Mouse (Mus musculus): ENCODE data around the gene Stk25. TPM values are rescaled to one million over a fixed set of nuclear protein-coding genes. Genes with fewer than 3 reads are reported as not detected.
A peak's percentile ranks its signal among the peaks of the same experiment; 100 is the strongest.

Stk25 gene
- polyA plus RNA-seq, 1 experiment from 2014 or later = 171 TPM

GRCm38 (mm10) chr1:93685401-93686244 is 27.2 kb upstream of the Stk25 start, which contains the start of gene Bok:
Gene Bok, plus strand, starts transcription at chr1:93685660.
- H3K9me3 ChIP-seq (ENCODE audit: control insufficient read depth, low read depth, low read length) = no peaks in the 10 kb centered on the region
- ATAC-seq (ENCODE audit: insufficient number of reproducible peaks, insufficient read depth, low FRiP score, low read depth) = peak; percentile 47
- peak within 1 kb of the TSS; percentile 89 for H3K4me2 ChIP-seq (replicated peaks; ENCODE audit: low read depth, low read length)
- no peaks in the 10 kb centered on the region for H3K27me3 ChIP-seq (ENCODE audit: control insufficient read depth, insufficient read depth, low read length)
- H3K36me3 ChIP-seq (ENCODE audit: control insufficient read depth, insufficient read depth, low read length) = peaks cover 5% of the 10 kb centered on the region; the same call in 1 of the 2 replicates
- WGBS = under 1% methylated on average over 78 of the region's 78 CpGs
- H3K27ac ChIP-seq (ENCODE audit: low read length) = peak within 1 kb of the TSS; percentile 48
- H3K4me3 ChIP-seq (ENCODE audit: low read depth, low read length) = peak within 1 kb of the TSS; percentile 56
- H3K9ac ChIP-seq (replicated peaks; ENCODE audit: low read depth, low read length) = peak within 1 kb of the TSS; percentile 46
- 0 out of 2 replicates have a peak, but pooled peaks cover 10% of the 10 kb centered on the region for H3K4me1 ChIP-seq (ENCODE audit: control insufficient read depth, insufficient read depth, low read length)

- ATAC-seq (ENCODE audit: insufficient number of reproducible peaks, insufficient read depth, low FRiP score, low read depth) = peak; percentile 44; the same call in 1 of the 2 replicates
- no peak overlapping the region for H3K4me2 ChIP-seq (replicated peaks; ENCODE audit: low read depth, low read length)
These were observed 21.6 kb upstream of the Stk25 start for GRCm38 (mm10) chr1:93679889-93680568.

GRCm38 (mm10) chr1:93678386-93678785 is 19.9 kb upstream of the Stk25 start:
- ATAC-seq (ENCODE audit: insufficient number of reproducible peaks, insufficient read depth, low FRiP score, low read depth) = no peak
- no peaks in the 10 kb centered on the region for H3K9me3 ChIP-seq (ENCODE audit: control insufficient read depth, low read depth, low read length)

More at GRCm38 (mm10) chr1:93679889-93680568, 21.6 kb upstream of the Stk25 start:
- H3K36me3 ChIP-seq (ENCODE audit: control insufficient read depth, insufficient read depth, low read length) = no peaks in the 10 kb centered on the region
- H3K9ac ChIP-seq (replicated peaks; ENCODE audit: low read depth, low read length) = no peak overlapping the region
- no peaks in the 10 kb centered on the region for H3K9me3 ChIP-seq (ENCODE audit: control insufficient read depth, low read depth, low read length)
- H3K4me1 ChIP-seq (ENCODE audit: control insufficient read depth, insufficient read depth, low read length) = 0 out of 2 replicates have a peak, but pooled peaks cover 1% of the 10 kb centered on the region
- 65% methylated on average over 7 of the region's 7 CpGs for WGBS
- H3K27ac ChIP-seq (ENCODE audit: low read length) = no peak overlapping the region; the same call in 1 of the 2 replicates
- H3K4me3 ChIP-seq (ENCODE audit: low read depth, low read length) = no peak overlapping the region
- H3K27me3 ChIP-seq (ENCODE audit: control insufficient read depth, insufficient read depth, low read length) = no peaks in the 10 kb centered on the region

GRCm38 (mm10) chr1:93672682-93673081 is 14.2 kb upstream of the Stk25 start:
- H3K4me3 ChIP-seq (ENCODE audit: low read depth, low read length) = no peak overlapping the region
- WGBS = 86% methylated on average over 5 of the region's 5 CpGs
- no peak overlapping the region for H3K4me2 ChIP-seq (replicated peaks; ENCODE audit: low read depth, low read length)
- H3K27me3 ChIP-seq (ENCODE audit: control insufficient read depth, insufficient read depth, low read length) = no peaks in the 10 kb centered on the region
- ATAC-seq (ENCODE audit: insufficient number of reproducible peaks, insufficient read depth, low FRiP score, low read depth) = no peak
- no peak overlapping the region for H3K27ac ChIP-seq (ENCODE audit: low read length)
- no peaks in the 10 kb centered on the region for H3K9me3 ChIP-seq (ENCODE audit: control insufficient read depth, low read depth, low read length)
- no peaks in the 10 kb centered on the region; the same call in 1 of the 2 replicates for H3K4me1 ChIP-seq (ENCODE audit: control insufficient read depth, insufficient read depth, low read length)
- no peaks in the 10 kb centered on the region for H3K36me3 ChIP-seq (ENCODE audit: control insufficient read depth, insufficient read depth, low read length)
- H3K9ac ChIP-seq (replicated peaks; ENCODE audit: low read depth, low read length) = no peak overlapping the region

More at GRCm38 (mm10) chr1:93678386-93678785, 19.9 kb upstream of the Stk25 start:
- no peaks in the 10 kb centered on the region for H3K36me3 ChIP-seq (ENCODE audit: control insufficient read depth, insufficient read depth, low read length)
- WGBS = 72% methylated on average over 2 of the region's 2 CpGs
- H3K4me3 ChIP-seq (ENCODE audit: low read depth, low read length) = no peak overlapping the region
- no peaks in the 10 kb centered on the region for H3K4me1 ChIP-seq (ENCODE audit: control insufficient read depth, insufficient read depth, low read length)
- H3K27me3 ChIP-seq (ENCODE audit: control insufficient read depth, insufficient read depth, low read length) = no peaks in the 10 kb centered on the region
- H3K9ac ChIP-seq (replicated peaks; ENCODE audit: low read depth, low read length) = no peak overlapping the region
- H3K27ac ChIP-seq (ENCODE audit: low read length) = no peak overlapping the region
- H3K4me2 ChIP-seq (replicated peaks; ENCODE audit: low read depth, low read length) = no peak overlapping the region

GRCm38 (mm10) chr1:93669941-93670340 is 11.5 kb upstream of the Stk25 start:
- Histone ChIP-seq H3K27ac (ENCODE audit: low read length) (no peak overlapping the region), H3K9ac (replicated peaks; ENCODE audit: low read depth, low read length) (no peak overlapping the region), H3K36me3 (ENCODE audit: control insufficient read depth, insufficient read depth, low read length) (no peaks in the 10 kb centered on the region), H3K4me3 (ENCODE audit: low read depth, low read length) (no peak overlapping the region), H3K4me1 (ENCODE audit: control insufficient read depth, insufficient read depth, low read length) (no peaks in the 10 kb centered on the region; the same call in 1 of the 2 replicates), H3K27me3 (ENCODE audit: control insufficient read depth, insufficient read depth, low read length) (no peaks in the 10 kb centered on the region), H3K4me2 (replicated peaks; ENCODE audit: low read depth, low read length) (no peak overlapping the region), H3K9me3 (ENCODE audit: control insufficient read depth, low read depth, low read length) (no peaks in the 10 kb centered on the region)
- no peak for ATAC-seq (ENCODE audit: insufficient number of reproducible peaks, insufficient read depth, low FRiP score, low read depth)

GRCm38 (mm10) chr1:93668791-93669548 is 10.5 kb upstream of the Stk25 start:
- WGBS = 8% methylated on average over 17 of the region's 17 CpGs
- Histone ChIP-seq H3K27ac (ENCODE audit: low read length) (peak overlapping the region; percentile 52), H3K36me3 (ENCODE audit: control insufficient read depth, insufficient read depth, low read length) (no peaks in the 10 kb centered on the region), H3K9me3 (ENCODE audit: control insufficient read depth, low read depth, low read length) (no peaks in the 10 kb centered on the region), H3K9ac (replicated peaks; ENCODE audit: low read depth, low read length) (no peak overlapping the region; the same call in 1 of the 2 replicates), H3K4me1 (ENCODE audit: control insufficient read depth, insufficient read depth, low read length) (no peaks in the 10 kb centered on the region; the same call in 1 of the 2 replicates), H3K4me2 (replicated peaks; ENCODE audit: low read depth, low read length) (peak overlapping the region; percentile 76), H3K4me3 (ENCODE audit: low read depth, low read length) (peak overlapping the region; percentile 27), H3K27me3 (ENCODE audit: control insufficient read depth, insufficient read depth, low read length) (no peaks in the 10 kb centered on the region)
- peak; percentile 87 for ATAC-seq (ENCODE audit: insufficient number of reproducible peaks, insufficient read depth, low FRiP score, low read depth)

GRCm38 (mm10) chr1:93667760-93668400 is 9.4 kb upstream of the Stk25 start:
- Histone ChIP-seq H3K4me2 (replicated peaks; ENCODE audit: low read depth, low read length) (no peak overlapping the region; the same call in 1 of the 2 replicates), H3K27ac (ENCODE audit: low read length) (no peak overlapping the region), H3K27me3 (ENCODE audit: control insufficient read depth, insufficient read depth, low read length) (no peaks in the 10 kb centered on the region), H3K9me3 (ENCODE audit: control insufficient read depth, low read depth, low read length) (no peaks in the 10 kb centered on the region), H3K4me1 (ENCODE audit: control insufficient read depth, insufficient read depth, low read length) (no peaks in the 10 kb centered on the region; the same call in 1 of the 2 replicates), H3K4me3 (ENCODE audit: low read depth, low read length) (no peak overlapping the region), H3K9ac (replicated peaks; ENCODE audit: low read depth, low read length) (no peak overlapping the region), H3K36me3 (ENCODE audit: control insufficient read depth, insufficient read depth, low read length) (no peaks in the 10 kb centered on the region)
- 32% methylated on average over 13 of the region's 13 CpGs for WGBS
- peak; percentile 48; the same call in 1 of the 2 replicates for ATAC-seq (ENCODE audit: insufficient number of reproducible peaks, insufficient read depth, low FRiP score, low read depth)
